ENCODE assay signal across 23 mouse cellular contexts in the genomic region with DNA sequence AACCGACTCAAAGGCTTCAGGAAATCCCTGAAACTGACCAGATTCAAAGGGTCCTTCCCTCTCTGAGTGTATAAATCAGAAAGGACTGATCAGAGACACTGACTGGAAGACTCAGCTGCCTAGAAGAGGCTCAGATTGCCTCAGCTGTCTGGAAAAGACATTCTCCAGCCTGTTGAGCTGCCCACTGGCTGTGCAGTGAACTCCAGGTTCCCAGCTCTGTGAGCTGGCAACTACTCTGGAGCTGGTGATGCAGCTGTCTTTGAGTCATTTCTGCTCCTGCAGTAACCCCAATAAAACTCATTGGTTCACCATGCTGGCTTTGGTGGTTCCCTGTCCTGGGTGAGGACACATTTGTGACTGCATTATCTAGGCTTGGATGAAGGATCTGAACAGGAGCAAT.
DNase-seq lines count a peak whose midpoint lies in the region; ATAC-seq and TF ChIP-seq lines count a peak whose summit lies in the region.
"Had no signal": no experiment of that assay in that cellular context is flagged by ENCODE, and none has a peak within 500 bp of the region (broad histone marks: within the 10 kb centered on the region; RNA-seq: fewer than 3 reads in every experiment).

No protein-coding gene starts in this region.

- no peaks in the 10 kb centered on the region for H3K27me3 ChIP-seq in lung, embryonic 16.5 days (ENCODE audit: control insufficient read depth, insufficient read depth, low read depth, low read length)
- no peaks in the 10 kb centered on the region for H3K27me3 ChIP-seq in stomach, embryonic 16.5 days (ENCODE audit: control insufficient read depth, insufficient read depth, low read length)
- H3K27me3 ChIP-seq in stomach, postnatal 0 days (ENCODE audit: control insufficient read depth, insufficient read depth, low read length), result no peaks in the 10 kb centered on the region
- H3K27me3 ChIP-seq in myocyte (ENCODE audit: control insufficient read depth, insufficient read depth, insufficient read length), result no peaks in the 10 kb centered on the region
- H3K27me3 ChIP-seq: CH12.LX, Patski had no signal

- no peak for TF ChIP-seq POLR2A in myocyte (IDR thresholded peaks at IDR 0.05; ENCODE audit: insufficient read length, low read depth)

- no peak overlapping the region for H3K4me3 ChIP-seq in lung, embryonic 16.5 days (ENCODE audit: low read length)
- H3K4me3 ChIP-seq in stomach, embryonic 16.5 days (replicated peaks; ENCODE audit: low read length), result no peak overlapping the region
- H3K4me3 ChIP-seq in stomach, postnatal 0 days (ENCODE audit: low read depth, low read length), result no peak overlapping the region
- H3K4me3 ChIP-seq in myocyte, result no peak overlapping the region

- DNase-seq in lung, postnatal 25 days (ENCODE audit: low spot score), result no peak
- no peak for DNase-seq in stomach, postnatal 0 days (ENCODE audit: low spot score)
- peak; percentile 18 for DNase-seq in 3T3-L1 (ENCODE audit: low read depth, low spot score)
- no peak for DNase-seq in spleen, adult 18-20 months
- DNase-seq: adrenal gland, adult 2 months; adrenal gland, adult 8-10 months; adrenal gland, postnatal 10 days; adrenal gland, postnatal 14 days; adrenal gland, postnatal 25 days; adrenal gland, postnatal 36 days; B cell, adult 2 months; cerebellum, adult 11 months; cerebellum, adult 11-12 months; cerebellum, adult 18-20 months had no signal

- TF ChIP-seq EP300 in stomach, postnatal 0 days (optimal IDR thresholded peaks at IDR 0.05), result no peak

- no peak overlapping the region for H3ac ChIP-seq in myocyte (ENCODE audit: control insufficient read depth, insufficient read length)

- peaks cover 14% of the 10 kb centered on the region; the same call in 1 of the 2 replicates for H3K4me1 ChIP-seq in lung, embryonic 16.5 days (replicated peaks; ENCODE audit: control insufficient read depth, insufficient read depth, low read length)
- H3K4me1 ChIP-seq in stomach, embryonic 16.5 days (ENCODE audit: control insufficient read depth, insufficient read depth, low read length), result peaks cover 13% of the 10 kb centered on the region; the same call in 1 of the 2 replicates
- H3K4me1 ChIP-seq in stomach, postnatal 0 days (replicated peaks; ENCODE audit: control insufficient read depth, insufficient read depth), result no peaks in the 10 kb centered on the region; the same call in 1 of the 2 replicates

- H3K9ac ChIP-seq in lung, embryonic 16.5 days (ENCODE audit: low read length), result no peak overlapping the region
- no peak overlapping the region for H3K9ac ChIP-seq in stomach, embryonic 16.5 days (ENCODE audit: low read length)
- no peak overlapping the region for H3K9ac ChIP-seq in stomach, postnatal 0 days (ENCODE audit: low read length)

- ATAC-seq in lung, embryonic 16.5 days (ENCODE audit: low read depth), result no peak
- no peak for ATAC-seq in stomach, embryonic 16.5 days (ENCODE audit: insufficient read depth, low FRiP score)
- ATAC-seq in stomach, postnatal 0 days (ENCODE audit: low FRiP score, low TSS enrichment), result no peak
- no peak for ATAC-seq in megakaryocyte-erythroid progenitor cell, adult 5-6 weeks (replicated peaks; ENCODE audit: low FRiP score, low TSS enrichment, poor library complexity, severe bottlenecking)
- ATAC-seq: activated CD4-positive, CD25-positive, alpha-beta regulatory T cell, adult 4 months; CD4-positive, CD25-positive, alpha-beta regulatory T cell, adult 4 months; Patski had no signal

- no peaks in the 10 kb centered on the region for H3K36me3 ChIP-seq in lung, embryonic 16.5 days (ENCODE audit: control insufficient read depth, insufficient read depth, low read length)
- no peaks in the 10 kb centered on the region for H3K36me3 ChIP-seq in stomach, embryonic 16.5 days (ENCODE audit: control insufficient read depth, insufficient read depth, low read length)
- no peaks in the 10 kb centered on the region for H3K36me3 ChIP-seq in stomach, postnatal 0 days (ENCODE audit: control insufficient read depth, insufficient read depth, low read length)
- H3K36me3 ChIP-seq in myocyte (ENCODE audit: control insufficient read depth, insufficient read depth), result no peaks in the 10 kb centered on the region

- H3K4me2 ChIP-seq in lung, embryonic 16.5 days (ENCODE audit: low read depth, low read length), result no peak overlapping the region
- H3K4me2 ChIP-seq in stomach, embryonic 16.5 days (ENCODE audit: low read depth, low read length), result no peak overlapping the region
- no peak overlapping the region for H3K4me2 ChIP-seq in stomach, postnatal 0 days (replicated peaks; ENCODE audit: low read depth)
- H3K4me2 ChIP-seq in myocyte (ENCODE audit: low read depth), result no peak overlapping the region

- WGBS in lung, embryonic 16.5 days, result 83% methylated on average over 1 of the region's 1 CpGs
- WGBS in stomach, embryonic 16.5 days, result 88% methylated on average over 1 of the region's 1 CpGs
- WGBS in stomach, postnatal 0 days, result 100% methylated on average over 1 of the region's 1 CpGs

- peak overlapping the region; percentile 9; the same call in 1 of the 2 replicates for H3K27ac ChIP-seq in lung, embryonic 16.5 days (ENCODE audit: low read length)
- 0 out of 2 replicates have a peak overlapping the region, but pooled peaks have one; percentile 4 for H3K27ac ChIP-seq in stomach, embryonic 16.5 days (ENCODE audit: low read length)
- no peak overlapping the region for H3K27ac ChIP-seq in stomach, postnatal 0 days (replicated peaks)

- TF ChIP-seq CTCF in stomach, postnatal 0 days (IDR thresholded peaks at IDR 0.05; ENCODE audit: low read depth), result no peak

- no peaks in the 10 kb centered on the region for H3K9me3 ChIP-seq in lung, embryonic 16.5 days (ENCODE audit: control insufficient read depth, low read length)
- H3K9me3 ChIP-seq in stomach, embryonic 16.5 days (replicated peaks; ENCODE audit: control insufficient read depth, low read length), result no peaks in the 10 kb centered on the region
- no peaks in the 10 kb centered on the region for H3K9me3 ChIP-seq in stomach, postnatal 0 days (ENCODE audit: control insufficient read depth, low read length)
- H3K9me3 ChIP-seq: G1E had no signal

- H3K79me2 ChIP-seq in myocyte (ENCODE audit: control insufficient read depth, insufficient read depth), result no peaks in the 10 kb centered on the region

TF ChIP-seq in myocyte, 11 proteins besides CTCF, POLR2A, EP300 and RAD21:
- TF ChIP-seq MYOD1 (IDR thresholded peaks at IDR 0.05; ENCODE audit: control insufficient read depth in 1 of 3, insufficient read length in 2 of 3, low read depth in 2 of 3), result peak; percentile 20 to 50 (median 38)
- no peak for TF ChIP-seq SRF (IDR thresholded peaks at IDR 0.05; ENCODE audit: control insufficient read depth, insufficient read length, low read depth)
- no peak for TF ChIP-seq POLR2AphosphoS2 (IDR thresholded peaks at IDR 0.05; ENCODE audit: insufficient read length, low read depth)
- peak in 2 of 3 experiments; percentile 46 to 53 for TF ChIP-seq MYOG (IDR thresholded peaks at IDR 0.05; ENCODE audit: control insufficient read depth in 1 of 3, insufficient read depth in 1 of 3, insufficient read length in 2 of 3, low read depth in 2 of 3)
- TF ChIP-seq CEBPB (IDR thresholded peaks at IDR 0.05; ENCODE audit: insufficient read depth, poor library complexity, severe bottlenecking), result no peak
